Mouse (Mus musculus) limb, embryonic 14.5 days (tissue): Measurements from ENCODE around the gene Tspan3. TPM values are rescaled to one million over a fixed set of nuclear protein-coding genes. Genes with fewer than 3 reads are reported as not detected.

Experiments
- ATAC-seq: fragments of 200-750 bp; cut with Nextera tagmentation; 2 replicates; pipeline ENCODE4 v1.8.0; 2017; ENCODE audit warnings: low read depth, moderate number of reproducible peaks, moderate TSS enrichment; ENCODE audit not compliant: low FRiP score
- DNase-seq: peaks from one replicate; pipeline ENCODE4 v3.0.0-alpha.2; 2015; ENCODE audit warnings: low spot score
- H3K27ac ChIP-seq: fragments of 300-500 bp; sonication (generic); replicated peaks from 2 replicates; pipeline ENCODE4 v1.5.1; 2014; ENCODE audit warnings: low read depth, mild to moderate bottlenecking, low read length, moderate library complexity, mixed read lengths
- H3K27me3 ChIP-seq: fragments of 300-500 bp; sonication (generic); 2 replicates; pipeline ENCODE4 v1.6.1; 2014; ENCODE audit warnings: low read length, mixed read lengths; ENCODE audit not compliant: control insufficient read depth, insufficient read depth
- H3K36me3 ChIP-seq: fragments of 300-500 bp; sonication (generic); 2 replicates; pipeline ENCODE4 v1.6.1; 2014; ENCODE audit warnings: mild to moderate bottlenecking, low read length, moderate library complexity, mixed read lengths; ENCODE audit not compliant: control insufficient read depth, insufficient read depth
- H3K4me1 ChIP-seq: fragments of 300-500 bp; sonication (generic); 2 replicates; pipeline ENCODE4 v1.6.1; 2014; ENCODE audit warnings: antibody characterized with exemption, low read length, mixed read lengths; ENCODE audit not compliant: control insufficient read depth, insufficient read depth
- H3K4me2 ChIP-seq: fragments of 300-500 bp; sonication (generic); replicated peaks from 2 replicates; pipeline ENCODE4 v1.6.1; 2014; ENCODE audit warnings: low read depth, mild to moderate bottlenecking, low read length, moderate library complexity; ENCODE audit not compliant: severe bottlenecking
- H3K4me3 ChIP-seq: fragments of 300-500 bp; sonication (generic); replicated peaks from 2 replicates; pipeline ENCODE4 v1.5.1; 2014; ENCODE audit warnings: low read length
- H3K9ac ChIP-seq: fragments of 300-500 bp; sonication (generic); 2 replicates; pipeline ENCODE4 v1.6.1; 2014; ENCODE audit warnings: mild to moderate bottlenecking, low read depth, low read length, moderate library complexity; ENCODE audit not compliant: severe bottlenecking
- H3K9me3 ChIP-seq: fragments of 300-500 bp; sonication (generic); 2 replicates; pipeline ENCODE4 v1.6.1; 2016; ENCODE audit warnings: low read length; ENCODE audit not compliant: control insufficient read depth
- POLR2A ChIP-seq: fragments of 200-500 bp; IDR thresholded peaks from 2 replicates; pipeline ENCODE4 v1.8.0; 2012; ENCODE audit warnings: inconsistent platforms, mild to moderate bottlenecking, moderate library complexity, borderline replicate concordance; ENCODE audit not compliant: insufficient read depth, insufficient read length; ENCODE audit errors: extremely low read depth
- WGBS: fragments of 180-500 bp; shearing (Covaris S2); extraction: QIAGEN DNeasy Blood & Tissue Kit; methylation state at CpG from one replicate; pipeline ENCODE4 v1.1.7; 2014; 5-methylcytosine and 5-hydroxymethylcytosine counted together
- polyA plus RNA-seq, 2 experiments: library from polyadenylated mRNA; depleted of rRNA in 1 of 2; stranded (reverse) in 1 of 2; unstranded in 1 of 2; fragments of >200 nt; fragmentation: Nextera tagmentation in 1 of 2; extraction: Ambion mirVana in 1 of 2; gene quantifications; 2 replicates each; pipeline versions ENCODE4 v1.2.1 to v1.2.3; 2012 to 2014

The Tspan3 gene
- polyA plus RNA-seq, 2 experiments, result 359 to 516 TPM

- Histone ChIP-seq H3K4me2 (no peak overlapping the region), H3K9ac (no peak overlapping the region), H3K36me3 (no peaks in the 10 kb centered on the region), H3K27me3 (no peaks in the 10 kb centered on the region), H3K4me1 (no peaks in the 10 kb centered on the region), H3K4me3 (no peak overlapping the region), H3K27ac (no peak overlapping the region), H3K9me3 (no peaks in the 10 kb centered on the region)
- ATAC-seq (no peak), DNase-seq (no peak)
- 48% methylated on average over 6 of the region's 7 CpGs for WGBS
- no peak for TF ChIP-seq POLR2A
Measured at GRCm38 (mm10) chr9:56104921-56105320, 60.4 kb downstream of the Tspan3 start.

- no peak overlapping the region for H3K4me3 ChIP-seq
- DNase-seq (no peak), ATAC-seq (no peak)
- no peak overlapping the region for H3K4me2 ChIP-seq
- WGBS, result 33% methylated on average over 4 of the region's 4 CpGs
- TF ChIP-seq POLR2A, result no peak
- no peaks in the 10 kb centered on the region for H3K4me1 ChIP-seq
- H3K36me3 ChIP-seq, result no peaks in the 10 kb centered on the region
- H3K27ac ChIP-seq, result no peak overlapping the region
- no peaks in the 10 kb centered on the region for H3K27me3 ChIP-seq
- no peaks in the 10 kb centered on the region for H3K9me3 ChIP-seq
- no peak overlapping the region for H3K9ac ChIP-seq
Measured at GRCm38 (mm10) chr9:56101022-56101421, 64.3 kb downstream of the Tspan3 start.

GRCm38 (mm10) chr9:56100041-56100522, 65.2 kb downstream of the Tspan3 start:
- Histone ChIP-seq H3K4me1 (no peaks in the 10 kb centered on the region), H3K27ac (no peak overlapping the region), H3K9me3 (no peaks in the 10 kb centered on the region), H3K4me3 (no peak overlapping the region), H3K36me3 (no peaks in the 10 kb centered on the region), H3K4me2 (no peak overlapping the region), H3K27me3 (no peaks in the 10 kb centered on the region), H3K9ac (no peak overlapping the region)
- no peak for ATAC-seq
- 78% methylated on average over 7 of the region's 7 CpGs for WGBS
- DNase-seq, result no peak
- TF ChIP-seq POLR2A, result no peak

GRCm38 (mm10) chr9:56097584-56098298, 67.5 kb downstream of the Tspan3 start:
- TF ChIP-seq POLR2A, result no peak
- no peaks in the 10 kb centered on the region for H3K36me3 ChIP-seq
- H3K9me3 ChIP-seq, result no peaks in the 10 kb centered on the region
- no peak overlapping the region for H3K4me3 ChIP-seq
- no peaks in the 10 kb centered on the region for H3K27me3 ChIP-seq
- DNase-seq (no peak), ATAC-seq (no peak)
- H3K9ac ChIP-seq, result no peak overlapping the region
- H3K4me1 ChIP-seq, result no peaks in the 10 kb centered on the region
- no peak overlapping the region for H3K27ac ChIP-seq
- 78% methylated on average over 4 of the region's 4 CpGs for WGBS
- H3K4me2 ChIP-seq, result no peak overlapping the region

- peaks cover 12% of the 10 kb centered on the region for H3K4me1 ChIP-seq
- no peaks in the 10 kb centered on the region for H3K9me3 ChIP-seq
- H3K27me3 ChIP-seq, result no peaks in the 10 kb centered on the region
- no peak for TF ChIP-seq POLR2A
- 52% methylated on average over 2 of the region's 2 CpGs for WGBS
- H3K9ac ChIP-seq, result no peak overlapping the region
- ATAC-seq, result no peak
- no peak overlapping the region for H3K4me2 ChIP-seq
- H3K4me3 ChIP-seq, result no peak overlapping the region
- no peak for DNase-seq
- no peaks in the 10 kb centered on the region for H3K36me3 ChIP-seq
- no peak overlapping the region for H3K27ac ChIP-seq
Measured at GRCm38 (mm10) chr9:56092102-56092501, 73.2 kb downstream of the Tspan3 start.
